Mouse (Mus musculus) T-helper 1 cell (primary cell): ENCODE measurements around the gene Nav2.

Source experiments
- in situ Hi-C: fragments of 300-600 bp; cut with MboI, MseI; formaldehyde crosslinking; loops from one replicate; pipeline ENCODE4 v1.15.1; 2025; ENCODE audit warnings: high pct_unique_total_duplicates

The Nav2 gene

DNA sequence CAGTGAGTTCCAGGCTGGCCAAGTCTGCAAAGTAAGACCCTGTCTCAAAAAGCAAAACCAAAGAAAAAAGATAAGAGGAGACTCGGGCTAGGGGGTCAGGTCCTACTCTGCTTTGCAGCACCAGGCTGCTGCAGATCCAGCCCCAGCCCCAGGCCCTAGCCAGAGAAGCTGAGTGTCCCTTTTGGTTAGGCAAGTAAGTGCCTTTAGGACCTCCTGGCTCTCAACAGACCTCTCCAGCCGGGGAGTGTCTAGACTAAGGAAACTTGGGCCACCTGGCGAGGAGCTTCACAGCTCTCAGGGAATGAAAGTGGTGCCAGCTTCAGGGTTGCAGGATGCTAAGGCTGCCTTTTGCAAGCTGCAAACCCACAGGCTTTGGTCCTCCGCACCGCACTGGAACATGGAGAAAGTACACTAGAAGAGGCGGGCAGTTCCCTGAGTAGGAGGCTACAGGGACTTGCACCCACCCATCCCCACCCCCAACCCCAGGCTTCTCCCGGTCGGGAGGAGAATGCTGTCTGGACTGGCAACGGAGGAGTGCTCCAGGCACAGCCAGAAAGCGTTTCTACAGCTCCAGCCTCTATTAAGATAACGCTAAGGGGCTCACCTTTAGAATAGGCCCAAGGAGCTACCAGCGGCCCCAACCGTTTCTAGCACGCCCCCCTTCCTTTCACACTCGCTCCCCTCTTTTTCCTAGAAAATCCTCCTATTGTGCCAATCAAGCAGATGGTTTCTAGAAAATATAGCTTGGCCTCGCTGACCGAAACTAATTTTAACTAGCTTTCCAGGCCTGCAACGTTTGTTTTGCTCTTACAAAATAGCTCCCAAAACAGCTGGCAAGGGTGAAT lies 731.6 kb downstream of the Nav2 start:
- in situ Hi-C loops, result no loop called here

DNA sequence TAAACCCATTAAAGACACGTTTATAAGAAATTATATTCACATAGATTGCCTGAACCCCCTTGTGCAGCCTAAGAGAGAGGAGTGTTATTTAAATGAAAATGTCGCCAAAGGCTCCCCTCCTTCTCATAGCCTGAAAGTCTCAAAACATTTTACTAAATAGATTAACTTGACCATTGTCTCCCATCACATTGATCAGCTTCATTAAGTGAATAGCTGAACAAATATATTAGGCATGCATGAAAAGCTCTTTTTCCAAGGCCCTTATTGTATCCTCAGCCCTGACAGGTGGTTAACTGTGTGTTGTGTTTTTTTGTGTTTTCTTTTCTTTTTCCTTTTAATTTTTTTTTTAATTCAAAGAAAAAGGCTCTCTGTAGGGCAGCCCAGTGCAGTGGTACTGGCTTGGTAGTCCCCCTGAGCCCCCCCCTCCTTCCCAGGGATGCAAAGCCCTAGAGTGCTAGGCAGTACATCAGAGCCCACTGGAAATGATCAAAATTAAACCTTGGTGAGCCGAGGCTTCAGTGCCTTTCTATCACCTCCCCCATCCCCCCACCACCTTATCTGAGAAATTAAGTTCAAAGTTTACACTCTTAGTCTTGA lies 732.3 kb downstream of the Nav2 start:
- in situ Hi-C loops, result no loop called here
